Mouse (Mus musculus): ENCODE measurements around the gene Nfkbil1. TPM values are rescaled to one million over a fixed set of nuclear protein-coding genes. Genes with fewer than 3 reads are reported as not detected.

Gene Nfkbil1
- polyA plus RNA-seq, 2 experiments: 1.3 to 4.2 TPM

DNA sequence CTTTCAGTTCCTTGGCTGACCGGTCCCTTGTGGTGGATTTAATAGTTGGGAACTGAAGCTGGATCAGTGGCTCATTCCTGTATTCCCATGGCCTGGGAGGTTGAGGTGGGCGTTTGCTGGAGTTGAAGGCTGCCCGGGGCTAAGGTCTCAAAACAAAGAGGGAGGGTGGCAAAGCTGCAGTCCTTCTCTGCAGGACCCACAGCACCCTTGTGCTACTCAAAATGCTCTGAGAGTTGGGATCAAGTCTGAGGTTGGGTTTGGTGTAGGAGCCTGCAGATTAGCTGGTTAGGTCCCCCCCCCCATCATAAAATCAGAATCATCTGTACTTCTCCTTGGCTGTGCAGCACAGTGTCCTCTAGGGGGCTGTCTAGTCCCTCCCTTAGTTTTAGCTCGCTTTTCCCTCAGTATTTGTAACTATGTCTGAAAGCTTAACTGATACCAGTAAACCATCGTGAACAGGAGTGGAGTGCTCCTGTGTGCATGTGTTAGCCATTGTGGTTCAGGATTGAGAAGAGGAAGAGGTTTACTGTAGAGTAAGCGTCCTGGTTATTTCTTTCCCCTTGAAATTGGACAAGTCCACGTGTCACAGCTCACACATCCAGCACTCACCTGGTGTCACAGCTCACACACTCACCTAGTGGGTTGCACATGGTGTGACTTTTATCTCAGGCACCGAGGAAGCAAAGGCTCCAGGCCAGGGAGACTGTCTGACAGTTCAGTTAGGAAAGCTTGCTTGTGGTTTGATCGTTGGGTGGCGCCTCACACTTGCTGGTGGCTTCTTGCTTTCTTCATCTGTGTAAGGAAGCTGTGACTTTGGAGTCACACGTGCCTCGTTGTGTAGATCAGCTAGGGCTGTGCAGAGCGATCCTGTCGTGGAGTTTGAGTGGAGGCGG, 10.4 kb upstream of the Nfkbil1 start:
- WGBS (ENCODE audit: insufficient replicate concordance): 71% methylated on average over 15 of the region's 15 CpGs
- no peak for DNase-seq (ENCODE audit: low read depth in 3 of 3, low spot score in 3 of 3)
- H3K4me3 ChIP-seq (ENCODE audit: insufficient read depth in 1 of 2, low read depth in 2 of 2, low read length in 2 of 2): no peak overlapping the region
- H3K36me3 ChIP-seq (replicated peaks; ENCODE audit: control insufficient read depth, insufficient read depth, low read depth): peaks cover 78% of the 10 kb centered on the region
- H3K27ac ChIP-seq: no peak overlapping the region
- ATAC-seq (ENCODE audit: insufficient read depth): no peak
- no peaks in the 10 kb centered on the region for H3K9me3 ChIP-seq (ENCODE audit: control insufficient read depth, low read length)
- no peak overlapping the region for H3K4me2 ChIP-seq (ENCODE audit: low read depth)
- no peaks in the 10 kb centered on the region for H3K27me3 ChIP-seq (ENCODE audit: control insufficient read depth, insufficient read depth, low read length)
- H3K4me1 ChIP-seq (replicated peaks; ENCODE audit: control insufficient read depth in 2 of 2, insufficient read depth in 2 of 2, low read length in 1 of 2): peaks cover 13 to 22% of the 10 kb centered on the region in 2 experiments
- peak; percentile 57 for TF ChIP-seq CTCF (IDR thresholded peaks at IDR 0.05; ENCODE audit: low read depth)
- TF ChIP-seq EP300 (IDR thresholded peaks at IDR 0.05; ENCODE audit: low read depth): no peak
- no peak overlapping the region for H3K9ac ChIP-seq (replicated peaks)

DNA sequence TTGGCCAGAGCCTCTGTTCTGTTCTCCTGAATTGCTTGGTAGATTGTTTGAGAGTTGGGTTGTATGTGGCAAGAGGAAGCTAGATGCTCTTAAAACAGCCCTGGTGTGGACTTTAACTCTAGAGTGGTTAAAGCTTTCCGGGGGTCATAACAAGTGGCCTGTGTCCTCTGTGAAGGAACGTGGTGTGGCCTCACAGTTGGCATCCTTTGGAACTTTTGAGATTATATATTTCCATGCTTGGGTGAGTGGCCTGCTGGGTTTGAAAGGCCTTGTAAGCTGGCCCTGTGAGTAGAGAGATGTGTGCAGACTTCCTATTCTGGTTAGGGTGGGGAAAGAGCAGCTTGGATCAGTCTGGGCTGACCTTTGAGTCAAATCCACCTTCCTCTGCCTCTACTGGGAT, 9.4 kb upstream of the Nfkbil1 start:
- H3K27ac ChIP-seq: no peak overlapping the region
- ATAC-seq (ENCODE audit: insufficient read depth) (no peak), DNase-seq (ENCODE audit: low read depth in 3 of 3, low spot score in 3 of 3) (no peak)
- peaks cover 20 to 32% of the 10 kb centered on the region in 2 experiments for H3K4me1 ChIP-seq (replicated peaks; ENCODE audit: control insufficient read depth in 2 of 2, insufficient read depth in 2 of 2, low read length in 1 of 2)
- no peaks in the 10 kb centered on the region for H3K27me3 ChIP-seq (ENCODE audit: control insufficient read depth, insufficient read depth, low read length)
- H3K9me3 ChIP-seq (ENCODE audit: control insufficient read depth, low read length): no peaks in the 10 kb centered on the region
- H3K9ac ChIP-seq (replicated peaks): 0 out of 2 replicates have a peak overlapping the region, but pooled peaks have one; percentile 2
- H3K4me3 ChIP-seq (ENCODE audit: insufficient read depth in 1 of 2, low read depth in 2 of 2, low read length in 2 of 2): no peak overlapping the region
- TF ChIP-seq EP300 (IDR thresholded peaks at IDR 0.05; ENCODE audit: low read depth) (no peak), CTCF (IDR thresholded peaks at IDR 0.05; ENCODE audit: low read depth) (no peak)
- 83% methylated on average over 2 of the region's 2 CpGs for WGBS (ENCODE audit: insufficient replicate concordance)
- H3K36me3 ChIP-seq (replicated peaks; ENCODE audit: control insufficient read depth, insufficient read depth, low read depth): peaks cover 70% of the 10 kb centered on the region
- peak overlapping the region; percentile 97 for H3K4me2 ChIP-seq (ENCODE audit: low read depth)

DNA sequence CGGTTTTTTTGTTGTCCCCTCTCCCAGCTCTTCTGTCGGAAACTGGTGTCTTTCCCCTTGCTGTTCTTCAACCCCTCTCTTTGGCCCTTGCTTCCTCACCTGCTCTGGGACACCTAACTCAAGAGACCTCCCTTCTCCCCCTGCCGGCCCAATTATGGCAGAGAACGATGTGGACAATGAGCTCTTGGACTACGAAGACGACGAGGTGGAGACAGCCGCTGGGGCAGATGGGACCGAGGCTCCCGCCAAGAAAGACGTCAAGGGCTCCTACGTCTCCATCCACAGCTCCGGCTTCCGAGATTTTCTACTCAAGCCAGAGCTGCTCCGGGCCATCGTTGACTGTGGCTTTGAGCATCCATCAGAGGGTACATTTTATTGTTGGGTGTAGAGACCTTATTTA, 7.5 kb upstream of the Nfkbil1 start:
- Histone ChIP-seq H3K27ac (peak overlapping the region; percentile 83), H3K4me1 (replicated peaks; ENCODE audit: control insufficient read depth in 2 of 2, insufficient read depth in 2 of 2, low read length in 1 of 2) (peaks cover 20 to 32% of the 10 kb centered on the region in 2 experiments), H3K27me3 (ENCODE audit: control insufficient read depth, insufficient read depth, low read length) (no peaks in the 10 kb centered on the region), H3K9me3 (ENCODE audit: control insufficient read depth, low read length) (no peaks in the 10 kb centered on the region), H3K9ac (replicated peaks) (peak overlapping the region; percentile 95), H3K4me3 (ENCODE audit: insufficient read depth in 1 of 2, low read depth in 2 of 2, low read length in 2 of 2) (peak overlapping the region; percentile 85 to 97), H3K36me3 (replicated peaks; ENCODE audit: control insufficient read depth, insufficient read depth, low read depth) (peaks cover 51% of the 10 kb centered on the region), H3K4me2 (ENCODE audit: low read depth) (peak overlapping the region; percentile 97)
- ATAC-seq (ENCODE audit: insufficient read depth) (no peak), DNase-seq (ENCODE audit: low read depth in 3 of 3, low spot score in 3 of 3) (no peak)
- TF ChIP-seq CTCF (IDR thresholded peaks at IDR 0.05; ENCODE audit: low read depth): 0 out of 2 replicates have a peak, but pooled peaks have one; percentile 27
- TF ChIP-seq EP300 (IDR thresholded peaks at IDR 0.05; ENCODE audit: low read depth): no peak
- 14% methylated on average over 16 of the region's 16 CpGs for WGBS (ENCODE audit: insufficient replicate concordance)

DNA sequence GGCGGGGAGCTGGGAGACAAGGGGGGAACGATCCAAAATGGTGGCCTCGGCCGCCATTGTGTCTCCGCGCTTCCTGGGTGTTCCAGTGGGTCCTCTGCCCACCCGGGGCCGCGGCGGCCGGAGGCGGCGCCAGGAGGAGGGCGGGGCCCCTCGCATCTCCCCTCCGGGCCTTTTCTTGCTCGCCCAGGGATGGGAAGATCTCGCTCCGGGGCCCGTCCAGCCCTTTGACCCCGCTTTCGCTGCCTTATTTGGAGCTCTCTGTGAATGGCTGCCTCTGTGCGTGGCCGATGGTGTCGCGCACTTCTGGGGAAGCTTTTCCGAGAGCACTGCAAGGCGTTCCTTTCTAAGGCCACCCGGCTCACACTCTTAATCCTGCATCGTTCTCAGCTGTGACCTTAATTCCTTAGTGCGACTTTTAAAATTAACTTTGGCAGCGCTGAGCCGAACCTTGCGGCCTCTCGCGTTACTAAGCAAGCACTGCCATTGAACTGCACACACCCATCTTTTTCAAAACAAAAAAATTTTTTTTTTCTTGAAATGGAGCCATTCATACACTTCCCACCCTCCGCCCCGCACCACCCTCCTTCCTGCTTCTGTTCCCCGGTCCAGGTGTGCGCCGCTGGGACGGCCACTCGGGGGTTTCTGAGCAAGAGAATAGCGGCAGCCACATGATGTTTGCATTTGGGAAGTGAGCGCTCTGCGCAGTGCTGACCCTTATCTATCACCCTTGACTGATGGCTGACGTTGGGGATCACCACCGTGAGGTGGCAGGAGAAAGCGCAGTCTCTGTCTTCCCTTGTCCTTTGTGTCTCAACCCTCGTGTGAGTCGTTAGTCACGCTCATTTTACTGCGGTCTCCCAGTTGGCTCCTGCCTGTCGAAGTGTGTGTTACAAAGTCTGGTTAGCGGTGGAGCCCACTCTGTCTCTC, 6.7 kb upstream of the Nfkbil1 start:
- DNase-seq (ENCODE audit: low read depth in 3 of 3, low spot score in 3 of 3) (peak; percentile 67 to 74 (median 67)), ATAC-seq (ENCODE audit: insufficient read depth) (peak; percentile 44)
- H3K4me2 ChIP-seq (ENCODE audit: low read depth): peak overlapping the region; percentile 97
- peak overlapping the region; percentile 85 to 97 for H3K4me3 ChIP-seq (ENCODE audit: insufficient read depth in 1 of 2, low read depth in 2 of 2, low read length in 2 of 2)
- peaks cover 43% of the 10 kb centered on the region for H3K36me3 ChIP-seq (replicated peaks; ENCODE audit: control insufficient read depth, insufficient read depth, low read depth)
- peaks cover 20 to 32% of the 10 kb centered on the region in 2 experiments for H3K4me1 ChIP-seq (replicated peaks; ENCODE audit: control insufficient read depth in 2 of 2, insufficient read depth in 2 of 2, low read length in 1 of 2)
- H3K9me3 ChIP-seq (ENCODE audit: control insufficient read depth, low read length): no peaks in the 10 kb centered on the region
- TF ChIP-seq EP300 (IDR thresholded peaks at IDR 0.05; ENCODE audit: low read depth): no peak
- peak; percentile 67 for TF ChIP-seq CTCF (IDR thresholded peaks at IDR 0.05; ENCODE audit: low read depth)
- peak overlapping the region; percentile 83 for H3K27ac ChIP-seq
- H3K27me3 ChIP-seq (ENCODE audit: control insufficient read depth, insufficient read depth, low read length): no peaks in the 10 kb centered on the region
- WGBS (ENCODE audit: insufficient replicate concordance): under 1% methylated on average over 54 of the region's 55 CpGs
- peak overlapping the region; percentile 95 for H3K9ac ChIP-seq (replicated peaks)
